8 mouse cellular contexts compared by ENCODE assay signal in genomic region chr19:47179272-47179809, GRCm38 (mm10). TPM values are rescaled to one million over a fixed set of nuclear protein-coding genes. Genes with fewer than 3 reads are reported as not detected.
DNase-seq lines count a peak whose midpoint lies in the region; ATAC-seq and TF ChIP-seq lines count a peak whose summit lies in the region.

No protein-coding gene starts in this region.

- H3K9ac ChIP-seq in heart, embryonic 11.5 days (ENCODE audit: low read depth, low read length): peak overlapping the region; percentile 34; the same call in 1 of the 2 replicates
- H3K9ac ChIP-seq in hindbrain, embryonic 12.5 days: peak overlapping the region; percentile 75
- peak overlapping the region; percentile 68 for H3K9ac ChIP-seq in limb, embryonic 14.5 days (ENCODE audit: low read depth, low read length, severe bottlenecking)

- H3K9me3 ChIP-seq in heart, embryonic 11.5 days (replicated peaks; ENCODE audit: control insufficient read depth, low read length): peaks cover 8% of the 10 kb centered on the region
- peaks cover 6% of the 10 kb centered on the region; the same call in 1 of the 2 replicates for H3K9me3 ChIP-seq in hindbrain, embryonic 12.5 days (replicated peaks)
- H3K9me3 ChIP-seq in limb, embryonic 14.5 days (ENCODE audit: control insufficient read depth, low read length): peaks cover 5% of the 10 kb centered on the region; the same call in 1 of the 2 replicates

- no peak for TF ChIP-seq CTCF in olfactory bulb, adult 2 months (IDR thresholded peaks at IDR 0.05; ENCODE audit: insufficient read depth, low read depth, low read length)

- H3K4me3 ChIP-seq in heart, embryonic 11.5 days (ENCODE audit: low read depth, low read length): peak overlapping the region; percentile 50
- peak overlapping the region; percentile 75 for H3K4me3 ChIP-seq in hindbrain, embryonic 12.5 days
- peak overlapping the region; percentile 71 for H3K4me3 ChIP-seq in limb, embryonic 14.5 days (replicated peaks; ENCODE audit: low read length)
- peak overlapping the region; percentile 69 for H3K4me3 ChIP-seq in olfactory bulb, adult 2 months (ENCODE audit: insufficient read depth, low read depth, low read length)

- no peaks in the 10 kb centered on the region for H3K36me3 ChIP-seq in heart, embryonic 11.5 days (ENCODE audit: control insufficient read depth, insufficient read depth, low read length)
- no peaks in the 10 kb centered on the region for H3K36me3 ChIP-seq in hindbrain, embryonic 12.5 days
- no peaks in the 10 kb centered on the region for H3K36me3 ChIP-seq in limb, embryonic 14.5 days (ENCODE audit: control insufficient read depth, insufficient read depth, low read length)

- TF ChIP-seq POLR2A in limb, embryonic 14.5 days (IDR thresholded peaks at IDR 0.05; ENCODE audit: borderline replicate concordance, extremely low read depth, insufficient read depth, insufficient read length): no peak
- TF ChIP-seq POLR2A in olfactory bulb, adult 2 months (IDR thresholded peaks at IDR 0.05; ENCODE audit: insufficient read depth, low read depth, low read length): no peak

- H3K4me1 ChIP-seq in heart, embryonic 11.5 days (ENCODE audit: control insufficient read depth, insufficient read depth, low read length): no peaks in the 10 kb centered on the region
- peaks cover 16% of the 10 kb centered on the region for H3K4me1 ChIP-seq in hindbrain, embryonic 12.5 days
- H3K4me1 ChIP-seq in limb, embryonic 14.5 days (ENCODE audit: control insufficient read depth, insufficient read depth, low read length): peaks cover 6% of the 10 kb centered on the region
- peaks cover 12% of the 10 kb centered on the region for H3K4me1 ChIP-seq in olfactory bulb, adult 2 months (ENCODE audit: control insufficient read depth, insufficient read depth, low read length)

- no peak overlapping the region for H3K27ac ChIP-seq in heart, embryonic 11.5 days (ENCODE audit: low read depth, low read length)
- peak overlapping the region; percentile 23; the same call in 1 of the 2 replicates for H3K27ac ChIP-seq in hindbrain, embryonic 12.5 days
- no peak overlapping the region for H3K27ac ChIP-seq in limb, embryonic 14.5 days (replicated peaks; ENCODE audit: low read depth, low read length)
- no peak overlapping the region for H3K27ac ChIP-seq in olfactory bulb, adult 2 months (ENCODE audit: insufficient read depth, low read depth, low read length)

- DNase-seq in heart, adult 8-10 months (ENCODE audit: low spot score): no peak
- peak; percentile 14 for DNase-seq in Muller cell, postnatal 12 days (ENCODE audit: inconsistent ontology term)
- DNase-seq in embryo, embryonic 11 days: peak; percentile 41
- DNase-seq in limb, embryonic 14.5 days (ENCODE audit: low spot score): no peak

- H3K27me3 ChIP-seq in heart, embryonic 11.5 days (ENCODE audit: control insufficient read depth, insufficient read depth, low read length): peaks cover 42% of the 10 kb centered on the region
- peaks cover 37% of the 10 kb centered on the region for H3K27me3 ChIP-seq in hindbrain, embryonic 12.5 days
- peaks cover 17% of the 10 kb centered on the region for H3K27me3 ChIP-seq in limb, embryonic 14.5 days (ENCODE audit: control insufficient read depth, insufficient read depth, low read length)

- ATAC-seq in heart, embryonic 11.5 days (replicated peaks; ENCODE audit: insufficient number of reproducible peaks, low FRiP score, low TSS enrichment): peak; percentile 41; the same call in 1 of the 2 replicates
- ATAC-seq in hindbrain, embryonic 12.5 days (ENCODE audit: low FRiP score): 0 out of 2 replicates have a peak, but pooled peaks have one; percentile 27
- ATAC-seq in limb, embryonic 14.5 days (ENCODE audit: low FRiP score, low read depth): peak; percentile 32; the same call in 1 of the 2 replicates
- no peak for ATAC-seq in megakaryocyte progenitor cell, adult 5-6 weeks (replicated peaks; ENCODE audit: poor library complexity)

- H3K4me2 ChIP-seq in heart, embryonic 11.5 days: peak overlapping the region; percentile 85
- peak overlapping the region; percentile 99 for H3K4me2 ChIP-seq in hindbrain, embryonic 12.5 days (replicated peaks)
- peak overlapping the region; percentile 99 for H3K4me2 ChIP-seq in limb, embryonic 14.5 days (replicated peaks; ENCODE audit: low read depth, low read length, severe bottlenecking)

- 0% methylated on average over 27 of the region's 42 CpGs for WGBS in heart, embryonic 11.5 days (ENCODE audit: insufficient replicate concordance)
- WGBS in hindbrain, embryonic 12.5 days: 1% methylated on average over 42 of the region's 42 CpGs
- 0% methylated on average over 32 of the region's 42 CpGs for WGBS in limb, embryonic 14.5 days
- WGBS in olfactory bulb, adult 2 months: 1% methylated on average over 42 of the region's 42 CpGs

RNA-seq across cellular contexts. Expression of gene Neurl1a, which starts 0.7 kb away (rescaled TPM):
- 3.0 and 3.2 TPM in 2 replicates for polyA plus RNA-seq in heart, embryonic 11.5 days (2014; fragmentation: Nextera tagmentation; extraction: Ambion mirVana)
- 1 to 10 TPM; 1.3 to 3.0 (median 2.0) TPM for total RNA-seq in heart, adult 8-10 months (2022)
- 7.4 and 7.9 TPM in 2 replicates for polyA plus RNA-seq in hindbrain, embryonic 12.5 days (2016; fragmentation: Nextera tagmentation; extraction: Ambion mirVana)
- polyA plus RNA-seq in limb, embryonic 14.5 days (2012; rRNA removed): 10.3 and 11.9 TPM in 2 replicates
- 6.6 and 8.0 TPM in 2 replicates for polyA plus RNA-seq in limb, embryonic 14.5 days (2014; fragmentation: Nextera tagmentation; extraction: Ambion mirVana)
- not detected in 2 replicates for polyA plus RNA-seq in olfactory bulb, adult 2 months (2012; ENCODE audit: insufficient read depth, insufficient read length, low replicate concordance, missing spikeins)
- not detected in 2 replicates for total RNA-seq in megakaryocyte progenitor cell, adult 5-6 weeks (2015)
- 0.04 TPM in 1 of 2 replicates, not detected in the other for total RNA-seq in megakaryocyte progenitor cell, adult 5-6 weeks (2017)

RNA-seq across cellular contexts. Expression of gene Calhm3, which starts 21.8 kb away (rescaled TPM):
- polyA plus RNA-seq in heart, embryonic 11.5 days (2014; fragmentation: Nextera tagmentation; extraction: Ambion mirVana): not detected in 2 replicates
- not detected for total RNA-seq in heart, adult 8-10 months (2022)
- not detected in 2 replicates for polyA plus RNA-seq in hindbrain, embryonic 12.5 days (2016; fragmentation: Nextera tagmentation; extraction: Ambion mirVana)
- not detected in 2 replicates for polyA plus RNA-seq in limb, embryonic 14.5 days (2012; rRNA removed)
- not detected in 2 replicates for polyA plus RNA-seq in limb, embryonic 14.5 days (2014; fragmentation: Nextera tagmentation; extraction: Ambion mirVana)
- not detected in 2 replicates for polyA plus RNA-seq in olfactory bulb, adult 2 months (2012; ENCODE audit: insufficient read depth, insufficient read length, low replicate concordance, missing spikeins)
- not detected in 2 replicates for total RNA-seq in megakaryocyte progenitor cell, adult 5-6 weeks (2015)
- not detected in 2 replicates for total RNA-seq in megakaryocyte progenitor cell, adult 5-6 weeks (2017)

RNA-seq across cellular contexts. Expression of gene Calhm1, which starts 35.3 kb away (rescaled TPM):
- not detected in 2 replicates for polyA plus RNA-seq in heart, embryonic 11.5 days (2014; fragmentation: Nextera tagmentation; extraction: Ambion mirVana)
- not detected for total RNA-seq in heart, adult 8-10 months (2022)
- not detected in 2 replicates for polyA plus RNA-seq in hindbrain, embryonic 12.5 days (2016; fragmentation: Nextera tagmentation; extraction: Ambion mirVana)
- not detected in 2 replicates for polyA plus RNA-seq in limb, embryonic 14.5 days (2012; rRNA removed)
- not detected in 2 replicates for polyA plus RNA-seq in limb, embryonic 14.5 days (2014; fragmentation: Nextera tagmentation; extraction: Ambion mirVana)
- not detected in 2 replicates for polyA plus RNA-seq in olfactory bulb, adult 2 months (2012; ENCODE audit: insufficient read depth, insufficient read length, low replicate concordance, missing spikeins)
- total RNA-seq in megakaryocyte progenitor cell, adult 5-6 weeks (2015): not detected in 2 replicates
- not detected in 2 replicates for total RNA-seq in megakaryocyte progenitor cell, adult 5-6 weeks (2017)

RNA-seq across cellular contexts. Expression of gene Calhm2, which starts 41.2 kb away (rescaled TPM):
- 1.4 and 2.2 TPM in 2 replicates for polyA plus RNA-seq in heart, embryonic 11.5 days (2014; fragmentation: Nextera tagmentation; extraction: Ambion mirVana)
- total RNA-seq in heart, adult 8-10 months (2022): 1 to 10 TPM; 2.4 to 4.5 (median 4.1) TPM
- 2.2 and 2.6 TPM in 2 replicates for polyA plus RNA-seq in hindbrain, embryonic 12.5 days (2016; fragmentation: Nextera tagmentation; extraction: Ambion mirVana)
- 11.4 and 13.9 TPM in 2 replicates for polyA plus RNA-seq in limb, embryonic 14.5 days (2012; rRNA removed)
- 4.7 and 5.2 TPM in 2 replicates for polyA plus RNA-seq in limb, embryonic 14.5 days (2014; fragmentation: Nextera tagmentation; extraction: Ambion mirVana)
- polyA plus RNA-seq in olfactory bulb, adult 2 months (2012; ENCODE audit: insufficient read depth, insufficient read length, low replicate concordance, missing spikeins): not detected in 2 replicates
- 6.1 and 7.3 TPM in 2 replicates for total RNA-seq in megakaryocyte progenitor cell, adult 5-6 weeks (2015)
- total RNA-seq in megakaryocyte progenitor cell, adult 5-6 weeks (2017): 11.3 and 14.4 TPM in 2 replicates

Comparison
In these comparisons a context has a peak if more than half of its experiments do, and no peak if none do; other contexts are left out.
1. DNase-seq: peak in Muller cell, postnatal 12 days (single experiment) and embryo, embryonic 11 days (single experiment); none in heart, adult 8-10 months (single experiment) and limb, embryonic 14.5 days (single experiment).
2. Peak in every context shown above with its lines, with median percentiles within 50 percentile points of each other: H3K4me2 ChIP-seq, H3K4me3 ChIP-seq and H3K9ac ChIP-seq.